Mouse (Mus musculus) heart, adult 11 months (tissue): ENCODE measurements around the gene Slc30a5.

ENCODE experiments used
- DNase-seq: peaks from one replicate; pipeline ENCODE4 v3.0.0; 2022

Gene Slc30a5

GRCm38 (mm10) chr13:100753011-100753410, 80.2 kb downstream of the Slc30a5 start:
- peak; percentile 72 for DNase-seq
